Mouse (Mus musculus) frontal cortex, postnatal 10 days (tissue): ENCODE data around the gene 4933427D14Rik.

ENCODE experiments used
- DNase-seq, 2 experiments: peaks; one replicate each; pipeline ENCODE4 v3.0.0; 2022; ENCODE audit warnings: low spot score in 2 of 2, mixed read lengths in 1 of 2

4933427D14Rik gene

GRCm38 (mm10) chr11:72104223-72104622, 103.0 kb downstream of the 4933427D14Rik start:
- no peak for DNase-seq
